30 mouse cellular contexts compared by ENCODE assay signal in the genomic region with DNA sequence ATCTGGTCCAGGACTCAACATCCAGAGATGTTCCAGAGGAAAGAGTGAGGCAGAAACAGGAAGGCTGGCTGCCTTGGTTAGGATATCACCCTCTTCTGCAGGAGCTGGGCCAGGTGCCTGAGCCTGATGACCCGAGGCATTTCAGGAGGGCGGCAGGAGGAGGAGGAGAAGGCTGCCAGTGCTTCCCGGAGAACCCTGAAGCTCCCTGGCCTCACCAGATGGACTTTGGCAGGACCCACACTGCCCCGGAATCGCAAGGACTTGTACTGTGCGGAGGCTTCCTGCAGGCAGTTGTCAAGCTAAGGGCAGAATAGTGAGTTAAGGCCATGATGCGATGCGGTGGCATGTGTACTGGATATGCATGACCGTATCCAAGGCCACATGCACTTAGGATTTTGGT. TPM values are rescaled to one million over a fixed set of nuclear protein-coding genes. Genes with fewer than 3 reads are reported as not detected.
A peak's percentile ranks its signal among the peaks of the same experiment; 100 is the strongest.
DNase-seq lines count a peak whose midpoint lies in the region; ATAC-seq and TF ChIP-seq lines count a peak whose summit lies in the region.
"Had no signal": no experiment of that assay in that cellular context is flagged by ENCODE, and none has a peak within 500 bp of the region (broad histone marks: within the 10 kb centered on the region; RNA-seq: fewer than 3 reads in every experiment).

No protein-coding gene starts in this region.

- ATAC-seq in kidney, embryonic 14.5 days (ENCODE audit: low FRiP score, low TSS enrichment) = no peak
- ATAC-seq in kidney, embryonic 16.5 days (ENCODE audit: low FRiP score, low TSS enrichment) = no peak
- ATAC-seq: activated CD4-positive, CD25-positive, alpha-beta regulatory T cell, adult 4 months; CD4-positive, CD25-positive, alpha-beta regulatory T cell, adult 4 months; forebrain, embryonic 14.5 days; Patski had no signal

- no peak overlapping the region for H3K4me2 ChIP-seq in kidney, embryonic 14.5 days (replicated peaks; ENCODE audit: low read depth, low read length)
- H3K4me2 ChIP-seq in kidney, embryonic 16.5 days (replicated peaks; ENCODE audit: low read depth, low read length) = no peak overlapping the region
- H3K4me2 ChIP-seq: embryonic facial prominence, embryonic 13.5 days; embryonic facial prominence, embryonic 15.5 days; forebrain, embryonic 12.5 days had no signal

- peak; percentile 74 for DNase-seq in kidney, adult 11 months
- peak; percentile 85 for DNase-seq in kidney, adult 2 months
- no peak for DNase-seq in kidney, postnatal 4 days
- DNase-seq in kidney, adult 9 months = peak; percentile 80
- peak; percentile 77 to 78 for DNase-seq in kidney, postnatal 36 days
- DNase-seq in frontal cortex, adult 2 months (ENCODE audit: extremely low spot score in 1 of 2, low spot score in 1 of 2) = no peak
- DNase-seq: adrenal gland, adult 8-10 months; adrenal gland, postnatal 25 days; B cell, adult 2 months; cerebellum, adult 11 months; cerebellum, adult 18-20 months; cerebellum, adult 8-10 months; cerebellum, adult 9-11 months; cerebellum, postnatal 14 days; cerebellum, postnatal 36 days; embryo, embryonic 11 days had no signal

- no peaks in the 10 kb centered on the region; the same call in 1 of the 2 replicates for H3K27me3 ChIP-seq in kidney, embryonic 14.5 days (ENCODE audit: control insufficient read depth, insufficient read depth, low read length)
- H3K27me3 ChIP-seq in kidney, adult 2 months (replicated peaks; ENCODE audit: control insufficient read depth, insufficient read depth, low read length) = no peaks in the 10 kb centered on the region
- peaks cover 8% of the 10 kb centered on the region for H3K27me3 ChIP-seq in kidney, embryonic 16.5 days (ENCODE audit: insufficient read depth, low read length)

- no peaks in the 10 kb centered on the region for H3K36me3 ChIP-seq in kidney, embryonic 14.5 days (ENCODE audit: control insufficient read depth, insufficient read depth, low read length)
- H3K36me3 ChIP-seq in kidney, adult 2 months (ENCODE audit: control insufficient read depth, insufficient read depth, low read length) = no peaks in the 10 kb centered on the region
- H3K36me3 ChIP-seq in kidney, embryonic 16.5 days (ENCODE audit: insufficient read depth, low read length) = no peaks in the 10 kb centered on the region
- H3K36me3 ChIP-seq: embryonic facial prominence, embryonic 13.5 days; forebrain, embryonic 10.5 days; forebrain, embryonic 12.5 days had no signal

- H3K4me1 ChIP-seq in kidney, embryonic 14.5 days (ENCODE audit: control insufficient read depth, insufficient read depth, low read length) = 0 out of 2 replicates have a peak, but pooled peaks cover 5% of the 10 kb centered on the region
- H3K4me1 ChIP-seq in kidney, adult 2 months (ENCODE audit: control insufficient read depth, insufficient read depth, low read length) = peaks cover 19% of the 10 kb centered on the region; the same call in 1 of the 2 replicates
- H3K4me1 ChIP-seq in kidney, embryonic 16.5 days (ENCODE audit: insufficient read depth, low read length) = peaks cover 7% of the 10 kb centered on the region

- no peak overlapping the region for H3K27ac ChIP-seq in kidney, embryonic 14.5 days (ENCODE audit: low read depth, low read length)
- no peak overlapping the region for H3K27ac ChIP-seq in kidney, adult 2 months (ENCODE audit: insufficient read depth, low read depth, low read length)
- no peak overlapping the region for H3K27ac ChIP-seq in kidney, embryonic 16.5 days (ENCODE audit: low read length)
- H3K27ac ChIP-seq: embryonic facial prominence, embryonic 13.5 days; embryonic facial prominence, embryonic 15.5 days; forebrain, embryonic 10.5 days; forebrain, embryonic 12.5 days had no signal

- no peak overlapping the region for H3K9ac ChIP-seq in kidney, embryonic 14.5 days (ENCODE audit: low read depth, low read length)
- no peak overlapping the region for H3K9ac ChIP-seq in kidney, embryonic 16.5 days (replicated peaks; ENCODE audit: low read length)
- H3K9ac ChIP-seq: embryonic facial prominence, embryonic 13.5 days; embryonic facial prominence, embryonic 15.5 days; forebrain, embryonic 12.5 days had no signal

- 83% methylated on average over 9 of the region's 9 CpGs for WGBS in kidney, embryonic 14.5 days
- 60% methylated on average over 9 of the region's 9 CpGs for WGBS in kidney, adult 2 months
- 78% methylated on average over 9 of the region's 9 CpGs for WGBS in kidney, embryonic 16.5 days

- no peak for TF ChIP-seq CTCF in kidney, adult 2 months (conservative IDR thresholded peaks at IDR 0.05; ENCODE audit: insufficient read depth, insufficient read length, low read depth, low read length)

- H3K9me3 ChIP-seq in kidney, embryonic 14.5 days (ENCODE audit: control insufficient read depth, low read length) = no peaks in the 10 kb centered on the region
- H3K9me3 ChIP-seq in kidney, embryonic 16.5 days (ENCODE audit: low read length) = no peaks in the 10 kb centered on the region
- H3K9me3 ChIP-seq: embryonic facial prominence, embryonic 13.5 days; embryonic facial prominence, embryonic 15.5 days; forebrain, embryonic 10.5 days; forebrain, embryonic 12.5 days; G1E had no signal

- no peak overlapping the region for H3K4me3 ChIP-seq in kidney, embryonic 14.5 days (ENCODE audit: low read length)
- no peak overlapping the region for H3K4me3 ChIP-seq in kidney, adult 2 months (ENCODE audit: insufficient read depth, low read depth, low read length)
- H3K4me3 ChIP-seq in kidney, embryonic 16.5 days (ENCODE audit: low read length) = no peak overlapping the region
- H3K4me3 ChIP-seq: embryonic facial prominence, embryonic 13.5 days; embryonic facial prominence, embryonic 15.5 days; erythroblast, embryonic 14.5 days; forebrain, embryonic 10.5 days; forebrain, embryonic 12.5 days had no signal

- no peak for TF ChIP-seq POLR2A in kidney, adult 2 months (IDR thresholded peaks at IDR 0.05; ENCODE audit: low read depth, low read length)

RNA-seq across cellular contexts. Expression of gene Hcrt, which starts 4.0 kb away (rescaled TPM):
- not detected in 2 replicates for polyA plus RNA-seq in kidney, embryonic 14.5 days (2014; fragmentation: Nextera tagmentation; extraction: Ambion mirVana)
- polyA plus RNA-seq in kidney, adult 2 months (2012; rRNA removed) = not detected in 2 replicates
- polyA plus RNA-seq in kidney, embryonic 16.5 days (2015; fragmentation: Nextera tagmentation; extraction: Ambion mirVana) = not detected in 2 replicates
- 0.50 and 0.62 TPM in 2 replicates for polyA plus RNA-seq in frontal cortex, adult 2 months (2012; rRNA removed)
- polyA plus RNA-seq: activated CD4-positive, CD25-positive, alpha-beta regulatory T cell, adult 4 months; CD4-positive, CD25-positive, alpha-beta regulatory T cell, adult 4 months; embryonic facial prominence, embryonic 11.5 days; embryonic facial prominence, embryonic 13.5 days; embryonic facial prominence, embryonic 15.5 days; erythroblast, embryonic 14.5 days; forebrain, embryonic 10.5 days; G1E; Patski had no signal

RNA-seq across cellular contexts. Expression of gene Ghdc, which starts 4.0 kb away (rescaled TPM):
- polyA plus RNA-seq in kidney, embryonic 14.5 days (2014; fragmentation: Nextera tagmentation; extraction: Ambion mirVana) = 3.6 and 4.5 TPM in 2 replicates
- 30.4 and 31.8 TPM in 2 replicates for polyA plus RNA-seq in kidney, adult 2 months (2012; rRNA removed)
- polyA plus RNA-seq in kidney, embryonic 16.5 days (2015; fragmentation: Nextera tagmentation; extraction: Ambion mirVana) = 8.4 and 8.9 TPM in 2 replicates
- 7.7 and 9.3 TPM in 2 replicates for polyA plus RNA-seq in frontal cortex, adult 2 months (2012; rRNA removed)

RNA-seq across cellular contexts. Expression of gene Kcnh4, which starts 7.0 kb away (rescaled TPM):
- 0.07 TPM in 1 of 2 replicates, not detected in the other for polyA plus RNA-seq in kidney, embryonic 14.5 days (2014; fragmentation: Nextera tagmentation; extraction: Ambion mirVana)
- 0.04 and 0.08 TPM in 2 replicates for polyA plus RNA-seq in kidney, adult 2 months (2012; rRNA removed)
- not detected in 2 replicates for polyA plus RNA-seq in kidney, embryonic 16.5 days (2015; fragmentation: Nextera tagmentation; extraction: Ambion mirVana)
- 15.8 and 19.2 TPM in 2 replicates for polyA plus RNA-seq in frontal cortex, adult 2 months (2012; rRNA removed)
- polyA plus RNA-seq: CD4-positive, CD25-positive, alpha-beta regulatory T cell, adult 4 months; erythroblast, embryonic 14.5 days; G1E had no signal

RNA-seq across cellular contexts. Expression of gene Rab5c, which starts 28.7 kb away (rescaled TPM):
- polyA plus RNA-seq in kidney, embryonic 14.5 days (2014; fragmentation: Nextera tagmentation; extraction: Ambion mirVana) = 46.8 and 92.8 TPM in 2 replicates
- polyA plus RNA-seq in kidney, adult 2 months (2012; rRNA removed) = 445 and 472 TPM in 2 replicates
- 41.9 and 47.1 TPM in 2 replicates for polyA plus RNA-seq in kidney, embryonic 16.5 days (2015; fragmentation: Nextera tagmentation; extraction: Ambion mirVana)
- 205 and 221 TPM in 2 replicates for polyA plus RNA-seq in frontal cortex, adult 2 months (2012; rRNA removed)

RNA-seq across cellular contexts. Expression of gene Hspb9, which starts 53.1 kb away (rescaled TPM):
- 0.47 TPM in 1 of 2 replicates, not detected in the other for polyA plus RNA-seq in kidney, embryonic 14.5 days (2014; fragmentation: Nextera tagmentation; extraction: Ambion mirVana)
- polyA plus RNA-seq in kidney, adult 2 months (2012; rRNA removed) = 0.48 and 0.49 TPM in 2 replicates
- 0.33 TPM in 1 of 2 replicates, not detected in the other for polyA plus RNA-seq in kidney, embryonic 16.5 days (2015; fragmentation: Nextera tagmentation; extraction: Ambion mirVana)
- not detected in 2 replicates for polyA plus RNA-seq in frontal cortex, adult 2 months (2012; rRNA removed)
- polyA plus RNA-seq: brain, embryonic 14.5 days; embryonic facial prominence, embryonic 11.5 days; embryonic facial prominence, embryonic 13.5 days; embryonic facial prominence, embryonic 15.5 days; erythroblast, embryonic 14.5 days; forebrain, embryonic 14.5 days had no signal

Comparison
In these comparisons a context has a peak if more than half of its experiments do, and no peak if none do; other contexts are left out.
1. DNase-seq: peak in kidney, adult 11 months (single experiment), kidney, adult 2 months (single experiment), kidney, adult 9 months (single experiment) and kidney, postnatal 36 days (2 of 2); none in kidney, postnatal 4 days (0 of 2) and frontal cortex, adult 2 months (0 of 2).
2. RNA of gene Kcnh4, which starts 7.0 kb away (polyA plus RNA-seq): 15.8 to 19.2 TPM in frontal cortex, adult 2 months; 0.04 to 0.08 TPM in kidney, adult 2 months, 0.07 TPM in kidney, embryonic 14.5 days and not detected in kidney, embryonic 16.5 days; every median in the first group is over 10 times any median in the second.